Mouse (Mus musculus): ENCODE measurements around the gene Rap1b.
A peak's percentile ranks its signal among the peaks of the same experiment; 100 is the strongest.

The Rap1b gene

GRCm38 (mm10) chr10:117856001-117856720, 10.3 kb upstream of the Rap1b start:
- DNase-seq = no peak

- no peak for DNase-seq
Observed at GRCm38 (mm10) chr10:117852648-117853192, 6.9 kb upstream of the Rap1b start.

- no peak for DNase-seq
Observed at GRCm38 (mm10) chr10:117848981-117849380, 3.1 kb upstream of the Rap1b start.

DNA sequence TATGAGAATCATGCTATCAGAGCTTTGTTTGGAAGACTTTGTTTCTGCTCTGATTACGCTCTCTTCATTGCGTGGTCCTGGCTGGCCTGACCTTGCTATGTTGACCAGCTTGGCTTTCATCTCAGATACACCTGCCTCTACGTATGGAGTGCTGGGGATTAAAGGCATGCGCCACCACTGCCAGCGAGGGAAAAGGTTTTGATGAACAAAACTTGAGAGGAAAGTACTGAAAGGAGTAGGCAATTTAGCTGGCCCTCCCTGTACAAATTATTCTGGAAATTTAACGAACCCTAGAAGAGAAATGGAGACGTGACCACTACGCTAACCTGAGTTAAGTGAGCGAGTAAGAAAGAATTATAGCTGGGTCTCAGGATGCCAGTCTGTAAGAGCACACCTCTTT, 961 bp upstream of the Rap1b start:
- no peak for DNase-seq

DNA sequence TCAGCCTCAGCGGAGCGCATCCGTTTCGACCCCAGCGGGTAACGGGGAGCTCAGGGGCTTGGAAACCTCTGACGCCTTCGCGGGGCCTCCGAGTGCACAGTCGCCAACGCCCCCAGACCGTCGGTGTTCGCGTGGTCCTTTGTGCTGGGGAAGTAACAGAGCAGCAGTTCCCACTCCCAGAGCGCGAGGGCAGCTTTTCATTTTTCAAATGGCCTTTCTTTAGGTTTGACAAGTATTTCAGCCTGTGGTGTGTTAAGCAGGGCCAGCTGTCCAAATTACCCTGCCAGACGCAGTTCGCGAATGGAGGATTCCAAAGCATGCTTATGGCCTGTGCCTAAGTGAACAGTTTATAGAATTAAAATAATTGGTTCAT, 411 bp upstream of the Rap1b start:
- DNase-seq = no peak

GRCm38 (mm10) chr10:117844782-117845596, 846 bp downstream of the Rap1b start:
- peak; percentile 73 to 87 for DNase-seq

GRCm38 (mm10) chr10:117844279-117844678, 1.6 kb downstream of the Rap1b start:
- no peak for DNase-seq

GRCm38 (mm10) chr10:117843690-117844089, 2.1 kb downstream of the Rap1b start:
- no peak for DNase-seq

DNA sequence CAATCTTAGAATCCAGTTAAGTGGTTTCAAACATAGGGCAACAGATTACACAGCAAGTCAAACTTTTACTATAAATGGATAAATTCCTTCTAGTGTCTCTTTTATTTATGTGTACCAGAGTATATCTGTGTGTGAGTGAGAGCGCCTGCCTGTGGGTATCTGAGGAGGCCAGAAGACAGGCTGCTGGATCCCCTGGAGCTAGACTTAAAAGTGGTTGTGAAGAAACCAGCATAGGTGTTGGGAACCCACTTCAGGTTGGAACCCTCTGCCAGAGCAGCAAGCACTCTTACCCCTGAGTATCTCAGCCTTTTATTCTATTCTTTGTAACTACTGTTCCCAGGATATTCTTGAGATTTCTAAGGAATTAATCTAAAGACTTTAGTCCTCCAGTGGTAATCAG, 4.1 kb downstream of the Rap1b start:
- no peak for DNase-seq

GRCm38 (mm10) chr10:117840431-117840995, 5.3 kb downstream of the Rap1b start:
- no peak for DNase-seq

DNA sequence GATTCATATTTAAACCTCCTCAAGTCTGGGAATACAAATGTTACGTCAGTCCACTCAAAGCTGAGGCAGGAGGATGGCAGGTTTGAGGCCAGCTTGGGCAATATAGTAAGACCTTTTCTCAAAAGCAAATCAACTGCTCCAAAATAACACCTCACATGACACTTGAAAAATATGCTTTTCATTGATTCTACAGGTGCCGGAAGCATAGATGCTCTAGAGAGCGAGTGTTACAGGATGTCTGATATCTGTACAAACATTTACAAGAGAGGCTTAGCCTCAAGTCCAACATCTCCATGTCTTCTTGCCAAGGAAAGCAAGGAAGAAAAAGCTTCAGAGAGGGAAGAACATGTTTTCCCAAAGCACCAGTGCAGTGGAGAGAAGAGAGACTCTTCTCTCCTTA, 6.1 kb downstream of the Rap1b start:
- no peak for DNase-seq

GRCm38 (mm10) chr10:117838924-117839323, 6.9 kb downstream of the Rap1b start:
- DNase-seq = no peak

DNA sequence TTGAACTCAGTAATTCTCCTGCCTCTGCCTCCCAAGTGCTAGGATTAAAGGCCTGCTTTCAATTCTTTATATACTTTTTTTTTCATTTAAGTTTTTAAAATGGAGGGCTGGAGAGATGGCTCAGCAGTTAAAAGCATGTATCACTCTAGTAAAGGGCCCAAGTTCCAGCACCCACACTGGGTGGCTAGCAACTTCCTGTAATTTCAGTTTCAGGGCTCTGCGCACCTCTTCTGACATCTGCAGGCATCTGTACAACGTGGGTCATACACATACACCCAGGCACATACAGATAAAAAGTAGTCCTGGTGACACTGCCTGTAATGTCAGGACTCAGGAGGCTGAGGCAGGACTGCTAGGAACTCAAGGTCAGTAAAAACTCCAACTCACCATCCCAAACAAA, 9.5 kb downstream of the Rap1b start:
- DNase-seq = no peak

GRCm38 (mm10) chr10:117835453-117835852, 10.4 kb downstream of the Rap1b start:
- no peak for DNase-seq

DNA sequence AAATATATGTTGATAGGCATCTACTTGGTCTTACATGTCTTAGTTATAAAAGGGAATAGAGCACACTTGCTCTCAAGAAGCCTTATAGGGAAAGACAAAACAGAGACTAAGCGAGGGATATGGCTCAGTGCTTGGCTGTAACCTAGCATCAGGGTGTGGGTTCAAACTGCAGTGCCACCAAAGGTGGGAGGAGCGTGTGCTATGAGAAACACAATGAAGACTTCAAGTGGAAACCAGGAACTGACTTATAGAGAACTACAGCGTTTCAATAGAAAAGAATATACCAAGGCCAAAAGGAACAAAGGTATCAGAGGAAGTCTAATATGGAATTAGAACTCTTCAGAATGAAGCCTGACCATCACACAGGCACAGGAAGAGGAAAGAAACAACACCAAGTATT, 15.0 kb downstream of the Rap1b start:
- DNase-seq = no peak

DNA sequence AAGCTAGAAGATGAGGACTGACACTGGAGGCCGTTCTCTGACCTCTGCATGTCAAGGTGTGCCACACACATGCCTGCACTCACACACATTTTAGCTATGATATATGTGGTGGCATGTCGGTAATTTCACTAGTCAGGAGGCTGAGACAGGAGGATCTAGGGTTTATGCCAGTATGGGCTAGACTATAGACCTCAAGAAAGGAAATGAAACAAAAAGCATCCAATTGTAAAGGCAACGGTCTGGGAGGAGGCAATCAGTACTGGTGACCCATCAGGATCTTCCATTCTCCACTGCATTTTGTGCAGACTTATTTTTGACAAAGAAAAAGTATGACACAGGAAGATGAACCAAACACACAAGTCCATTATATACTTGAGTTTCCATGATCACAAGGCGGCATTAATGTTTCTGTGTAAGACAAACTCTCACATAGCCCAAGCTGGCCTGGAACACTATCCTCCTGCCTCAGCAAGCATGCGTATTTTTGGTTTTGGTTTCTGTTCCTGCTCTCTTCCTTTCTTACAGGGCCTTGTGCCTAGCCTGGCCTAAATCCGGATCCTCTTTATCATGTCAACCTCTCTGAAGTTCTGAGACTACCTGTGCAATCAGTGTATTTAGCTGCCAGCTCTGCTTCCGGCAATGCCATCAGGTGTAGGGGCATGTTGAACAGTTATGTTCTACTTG, 16.2 kb downstream of the Rap1b start:
- no peak for DNase-seq

DNA sequence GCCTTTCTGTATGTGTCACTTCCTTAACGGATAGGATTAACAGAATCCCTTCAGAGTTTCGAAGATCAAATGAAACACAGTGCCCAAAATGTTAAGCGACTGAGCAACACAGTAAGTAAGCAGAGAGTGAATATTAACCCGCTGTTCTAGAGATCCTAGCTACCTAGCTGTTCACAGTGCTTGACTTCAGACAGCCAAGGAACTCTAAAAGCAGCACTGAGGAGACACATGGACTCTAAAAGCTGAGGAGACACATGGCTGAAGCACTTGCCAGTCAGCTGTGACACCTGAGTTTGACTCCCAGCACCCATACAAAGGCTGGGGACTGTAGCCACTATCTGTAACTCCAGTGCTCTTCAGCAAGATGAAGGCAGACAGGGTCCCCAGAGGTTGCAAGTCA, 16.8 kb downstream of the Rap1b start:
- DNase-seq = no peak

- no peak for DNase-seq
Observed at GRCm38 (mm10) chr10:117828536-117828935, 17.3 kb downstream of the Rap1b start.

DNA sequence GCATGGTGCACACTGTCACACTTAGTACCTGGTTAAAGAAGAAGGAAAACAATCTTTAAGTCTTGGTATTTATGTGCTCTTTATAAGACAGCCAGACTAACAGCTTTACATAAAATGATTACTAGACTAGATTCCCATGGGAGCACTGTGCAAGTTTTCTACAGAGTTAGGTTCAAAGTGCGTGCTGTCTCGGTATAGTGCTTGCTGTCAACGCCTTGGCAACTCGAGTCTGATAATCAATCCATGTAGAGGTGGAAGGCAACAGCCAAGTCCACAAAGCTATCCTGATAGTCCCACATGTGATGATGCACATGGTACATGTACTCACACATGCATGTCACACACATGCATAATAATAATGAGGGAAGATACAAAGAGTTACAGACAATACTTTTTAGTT, 21.2 kb downstream of the Rap1b start:
- no peak for DNase-seq

GRCm38 (mm10) chr10:117824139-117824538, 21.7 kb downstream of the Rap1b start:
- no peak for DNase-seq

DNA sequence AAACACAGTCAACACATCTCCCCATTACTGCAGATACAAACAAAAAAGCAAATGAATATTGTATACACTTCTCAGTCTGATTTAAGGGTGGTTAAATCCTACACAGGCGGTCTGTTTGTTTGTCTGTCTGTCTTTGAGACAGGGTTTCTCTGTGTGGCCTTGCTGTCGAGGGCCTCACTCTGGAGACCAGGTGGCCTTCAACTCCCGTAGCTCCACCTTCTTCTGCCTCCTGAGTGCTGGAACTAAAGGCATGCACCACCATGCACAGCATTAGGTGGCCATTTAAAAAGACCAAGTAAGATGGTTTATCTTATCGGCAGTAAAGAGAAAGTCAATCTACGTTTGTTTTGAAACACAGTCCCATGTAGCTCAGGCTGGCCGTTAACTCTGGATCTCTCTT, 22.5 kb downstream of the Rap1b start:
- DNase-seq = no peak

DNA sequence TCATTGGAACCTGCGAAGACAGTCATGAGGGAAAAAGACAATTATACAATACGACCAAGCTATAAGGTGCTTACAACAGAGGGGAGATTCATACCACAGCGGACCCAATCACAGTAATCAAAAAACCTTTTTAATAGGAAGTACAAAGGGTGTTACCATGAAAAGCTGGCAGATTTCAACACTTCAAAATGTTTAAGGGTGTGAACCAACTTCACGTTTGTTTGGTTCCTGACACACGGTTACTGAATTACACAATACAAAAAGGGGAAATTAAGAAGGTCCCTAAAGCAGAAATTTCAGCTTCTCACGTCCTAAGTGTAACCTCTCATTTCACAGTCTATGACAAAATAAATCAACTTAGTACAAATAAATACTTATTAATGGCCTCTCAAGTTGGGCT, 27.2 kb downstream of the Rap1b start:
- DNase-seq = no peak

- DNase-seq = no peak
Observed at GRCm38 (mm10) chr10:117816721-117817120, 29.1 kb downstream of the Rap1b start.

Measured in kidney, postnatal 25 days (tissue).